Mouse (Mus musculus): ENCODE results near the gene 1700024P04Rik.

GRCm38 (mm10) chr13:98966583-98966982 is 17.8 kb downstream of the 1700024P04Rik start:
- TF ChIP-seq CTCF (IDR thresholded peaks at IDR 0.05; ENCODE audit: control insufficient read depth, insufficient read depth, insufficient read length) (no peak), MAX (IDR thresholded peaks at IDR 0.05) (no peak), MYOD1 (IDR thresholded peaks at IDR 0.05; ENCODE audit: control insufficient read depth, insufficient read length, low read depth) (no peak)

Measured in C2C12 (cell line).